Mouse (Mus musculus) bone marrow macrophage, adult 2 months (primary cell): ENCODE measurements around the gene Erich4.

Experiments
- CTCF ChIP-seq: IDR thresholded peaks from 2 replicates; pipeline ENCODE4 v1.5.1; 2012; ENCODE audit warnings: low read depth, mild to moderate bottlenecking, low read length, moderate library complexity
- POLR2A ChIP-seq: IDR thresholded peaks from 2 replicates; pipeline ENCODE4 v1.6.1; 2012; ENCODE audit warnings: mild to moderate bottlenecking, low read depth, low read length, borderline replicate concordance

GRCm38 (mm10) chr7:25600666-25601065, 15.0 kb downstream of the Erich4 start:
- TF ChIP-seq CTCF (no peak), POLR2A (no peak)
